Mouse (Mus musculus): Measurements from ENCODE around the gene Spata3.

DNA sequence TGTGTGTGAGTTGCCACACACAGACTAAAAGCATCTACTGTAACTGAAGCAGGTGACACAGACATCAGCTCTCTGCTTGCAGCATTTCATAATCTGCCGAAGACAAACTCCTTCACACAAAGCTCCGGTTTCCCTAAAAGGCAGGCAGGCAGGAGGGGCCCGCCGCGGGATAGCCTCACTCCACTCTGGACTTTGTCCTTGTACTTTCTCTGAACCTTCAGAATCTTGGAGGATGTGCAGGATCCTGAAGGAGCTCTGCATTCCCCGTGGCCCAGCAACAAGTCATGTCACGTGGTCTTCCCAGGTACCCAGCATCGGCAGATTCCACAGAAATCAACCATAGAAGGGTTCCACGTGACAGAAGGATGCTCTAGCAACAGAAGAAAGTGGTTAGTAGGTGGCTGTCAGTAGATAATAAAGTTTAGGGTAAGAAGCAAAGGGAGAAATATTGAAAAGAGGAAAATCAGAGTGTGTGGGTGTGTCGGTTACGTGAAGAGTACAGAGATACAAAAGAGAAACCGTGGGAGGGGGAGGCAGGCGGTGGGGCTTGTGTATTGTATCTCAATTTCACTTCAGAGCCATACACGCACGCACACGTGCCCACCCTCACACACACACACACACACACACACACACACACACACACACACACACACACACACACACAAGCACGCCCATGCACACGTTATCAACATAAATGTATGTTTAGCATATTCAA lies 16.6 kb upstream of the Spata3 start:
- TF ChIP-seq CTCF (IDR thresholded peaks at IDR 0.05; ENCODE audit: low read depth, low read length) (no peak), POLR2AphosphoS5 (IDR thresholded peaks at IDR 0.05; ENCODE audit: insufficient replicate concordance, low read depth, low read length) (no peak), GATA1 (IDR thresholded peaks at IDR 0.05; ENCODE audit: borderline replicate concordance, low read length) (no peak), GATA2 (IDR thresholded peaks at IDR 0.05; ENCODE audit: borderline replicate concordance, low read depth, low read length) (no peak), TAL1 (conservative IDR thresholded peaks at IDR 0.05; ENCODE audit: low read depth, low read length) (no peak)

Measured in G1E (cell line).